Mouse (Mus musculus) liver, postnatal 0 days (tissue): ENCODE results near the gene Gm19935.

ENCODE experiments used
- CTCF ChIP-seq: sonication (generic); IDR thresholded peaks from 2 replicates; pipeline ENCODE4 v1.5.1; 2016; ENCODE audit warnings: antibody characterized with exemption, low read depth
- EP300 ChIP-seq: IDR thresholded peaks from 2 replicates; pipeline ENCODE4 v1.6.1; 2016; ENCODE audit warnings: antibody characterized with exemption, low read depth, mild to moderate bottlenecking

GRCm38 (mm10) chr8:90794990-90795861, 22.0 kb downstream of the Gm19935 start:
- TF ChIP-seq EP300 = no peak
- peak; percentile 76 for TF ChIP-seq CTCF
